Mouse (Mus musculus) effector memory CD4-positive, alpha-beta T cell, adult 7 months (primary cell): ENCODE data around the gene Vmn2r5. TPM values are rescaled to one million over a fixed set of nuclear protein-coding genes. Genes with fewer than 3 reads are reported as not detected.

ENCODE experiments used
- polyA plus RNA-seq: library from polyadenylated mRNA; unstranded; fragments of 100-300 nt; shearing (Covaris generic); gene quantifications from one replicate; pipeline ENCODE4 v1.2.1, GENCODE M21; 2017

Vmn2r5 gene
- not detected for polyA plus RNA-seq

DNA sequence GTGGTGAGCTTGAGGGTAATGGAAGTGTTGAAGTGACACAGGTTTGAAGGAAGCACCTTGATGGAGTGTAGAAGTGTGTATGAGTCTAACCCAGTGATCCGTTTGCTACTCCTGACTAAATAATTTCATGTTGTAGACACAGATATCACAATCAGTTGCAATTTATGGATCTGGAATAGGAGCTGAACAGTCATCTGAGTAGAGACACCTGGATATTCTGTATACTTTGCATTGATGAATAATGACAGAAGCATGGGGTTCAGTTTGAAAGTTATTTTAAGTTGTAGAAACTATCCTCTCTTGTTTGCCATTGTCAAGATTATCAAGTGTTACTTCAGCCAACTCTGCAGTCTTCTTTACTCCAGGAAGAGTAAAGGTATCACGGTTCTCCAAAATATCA is at the start of gene Vmn2r5:
Vmn2r5 (minus strand) TSS at position 101 of the 400 bp plus-strand sequence.

Other genes with a start within 250 kb of the Vmn2r5 start
- 0.10 TPM for gene Vmn2r3, start 220.1 kb downstream of the Vmn2r5 start, polyA plus RNA-seq
- 0.06 TPM for gene Vmn2r4, start 94.5 kb downstream of the Vmn2r5 start, polyA plus RNA-seq
- gene Vmn2r6, start 56.0 kb upstream of the Vmn2r5 start, polyA plus RNA-seq = not detected